Mouse (Mus musculus): ENCODE results near the gene Morn4. TPM values are rescaled to one million over a fixed set of nuclear protein-coding genes. Genes with fewer than 3 reads are reported as not detected.
A peak's percentile ranks its signal among the peaks of the same experiment; 100 is the strongest.

The Morn4 gene
- total and polyA plus RNA-seq, 3 experiments = 5.7 to 18.4 TPM; not detected in 1

DNA sequence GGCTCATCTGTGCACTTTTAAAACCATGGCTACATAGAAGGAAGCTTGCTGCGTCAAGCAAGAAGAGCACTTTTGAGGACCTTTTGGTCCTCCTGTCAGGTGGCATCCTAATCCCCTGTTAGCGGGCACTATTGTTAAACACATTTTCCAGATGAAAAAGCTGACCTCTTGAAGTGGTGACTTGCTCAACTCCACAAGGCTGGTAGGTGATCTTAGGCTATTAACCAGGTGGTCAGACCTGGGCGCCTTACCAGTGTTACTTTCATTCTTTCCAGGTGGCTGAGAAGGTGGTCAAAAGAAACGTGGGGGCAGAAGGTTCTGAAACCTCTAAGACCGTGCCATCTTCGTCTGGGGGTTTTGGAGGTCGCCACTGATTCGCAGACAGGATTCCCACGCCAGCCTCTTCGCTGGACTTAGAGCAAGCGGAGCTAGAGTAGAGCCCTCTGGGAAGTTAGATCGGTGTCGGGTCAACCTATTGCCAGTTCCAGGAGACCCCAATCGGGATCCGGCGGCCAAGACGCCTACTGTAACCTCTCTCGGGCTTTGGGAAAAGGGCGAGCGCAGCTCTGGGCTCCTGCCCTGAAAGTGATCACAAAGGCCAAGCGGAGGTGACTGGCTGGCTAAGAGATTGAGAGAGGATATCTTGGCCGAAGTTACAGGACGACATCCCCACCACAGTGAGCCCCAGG is 42.0 kb upstream of the Morn4 start:
- H3K36me3 ChIP-seq (ENCODE audit: control insufficient read depth in 1 of 2, insufficient read depth in 2 of 2, low read length in 2 of 2) = peaks cover 0 to 47% of the 10 kb centered on the region in 2 experiments; a peak in 2 of 4 replicates
- peaks cover 20 to 48% of the 10 kb centered on the region in 2 experiments for H3K4me1 ChIP-seq (ENCODE audit: control insufficient read depth in 1 of 2, insufficient read depth in 2 of 2, low read length in 2 of 2)

DNA sequence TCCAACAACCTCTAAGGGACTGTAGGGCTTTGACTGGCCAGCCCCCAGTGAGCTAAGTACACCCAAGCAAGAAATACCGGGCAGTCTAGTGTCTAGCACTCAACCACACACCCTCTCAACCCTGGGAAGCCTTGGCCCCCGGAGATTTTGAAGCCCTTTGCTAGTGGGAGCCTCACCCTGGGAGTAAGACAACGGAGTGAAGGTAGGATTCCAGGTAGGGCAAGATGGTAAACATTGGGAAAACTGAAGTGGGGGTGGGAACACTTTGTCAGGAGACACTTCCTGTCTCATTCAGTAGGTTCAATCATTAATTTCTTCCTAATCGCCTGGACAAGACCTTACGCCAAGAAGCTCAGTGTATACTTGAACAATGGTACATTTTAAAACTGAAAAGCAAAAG is 40.9 kb upstream of the Morn4 start:
- no peak for TF ChIP-seq SMC3 (IDR thresholded peaks at IDR 0.05; ENCODE audit: low read depth, low read length)
- no peak for TF ChIP-seq ELF1 (IDR thresholded peaks at IDR 0.05; ENCODE audit: low read depth, low read length)
- no peak for TF ChIP-seq KAT2A (conservative IDR thresholded peaks at IDR 0.05; ENCODE audit: low read depth, low read length)
- TF ChIP-seq CHD1 (IDR thresholded peaks at IDR 0.05; ENCODE audit: low read depth, low read length) = no peak
- no peak for TF ChIP-seq ZNF384 (IDR thresholded peaks at IDR 0.05; ENCODE audit: low read depth, low read length)
- Histone ChIP-seq H3K36me3 (ENCODE audit: control insufficient read depth in 1 of 2, insufficient read depth in 2 of 2, low read length in 2 of 2) (peaks cover 0 to 47% of the 10 kb centered on the region in 2 experiments; a peak in 2 of 4 replicates), H3K9ac (ENCODE audit: control insufficient read depth, low read depth, low read length, poor library complexity, severe bottlenecking) (no peak overlapping the region), H3K79me2 (ENCODE audit: control insufficient read depth, insufficient read depth, low read length, poor library complexity) (peaks cover 6% of the 10 kb centered on the region), H3K4me1 (ENCODE audit: control insufficient read depth in 1 of 2, insufficient read depth in 2 of 2, low read length in 2 of 2) (peaks cover 20 to 48% of the 10 kb centered on the region in 2 experiments), H3K4me3 (ENCODE audit: control insufficient read depth in 1 of 2, insufficient read depth in 1 of 2, low read depth in 2 of 2, low read length in 2 of 2) (no peak overlapping the region), H3K9me3 (replicated peaks; ENCODE audit: insufficient read depth, low read length) (no peaks in the 10 kb centered on the region), H3K27me3 (ENCODE audit: control insufficient read depth in 1 of 2, insufficient read depth in 2 of 2, low read length in 2 of 2) (no peaks in the 10 kb centered on the region), H3K27ac (ENCODE audit: control insufficient read depth, low read depth, low read length) (no peak overlapping the region)
- no peak for DNase-seq (ENCODE audit: low read depth, low spot score)

More for the DNA sequence above, 42.0 kb upstream of the Morn4 start:
- no peak for DNase-seq (ENCODE audit: low read depth, low spot score)
- H3K27ac ChIP-seq (ENCODE audit: control insufficient read depth, low read depth, low read length) = peak overlapping the region; percentile 67
- H3K4me3 ChIP-seq (ENCODE audit: control insufficient read depth in 1 of 2, insufficient read depth in 1 of 2, low read depth in 2 of 2, low read length in 2 of 2) = peak overlapping the region; percentile 78 to 86
- no peaks in the 10 kb centered on the region for H3K9me3 ChIP-seq (replicated peaks; ENCODE audit: insufficient read depth, low read length)
- TF ChIP-seq E2F4 (IDR thresholded peaks at IDR 0.05; ENCODE audit: borderline replicate concordance, low read depth, low read length) (no peak), CHD2 (IDR thresholded peaks at IDR 0.05; ENCODE audit: low read length) (no peak), CHD1 (IDR thresholded peaks at IDR 0.05; ENCODE audit: low read depth, low read length) (no peak), NELFE (IDR thresholded peaks at IDR 0.05; ENCODE audit: low read depth, low read length) (no peak), UBTF (IDR thresholded peaks at IDR 0.05; ENCODE audit: borderline replicate concordance, insufficient read depth, low read depth, low read length) (no peak), ETS1 (IDR thresholded peaks at IDR 0.05; ENCODE audit: low read depth, low read length) (no peak)
- peak overlapping the region; percentile 82 for H3K9ac ChIP-seq (ENCODE audit: control insufficient read depth, low read depth, low read length, poor library complexity, severe bottlenecking)
- no peaks in the 10 kb centered on the region for H3K27me3 ChIP-seq (ENCODE audit: control insufficient read depth in 1 of 2, insufficient read depth in 2 of 2, low read length in 2 of 2)
- peaks cover 6% of the 10 kb centered on the region for H3K79me2 ChIP-seq (ENCODE audit: control insufficient read depth, insufficient read depth, low read length, poor library complexity)

DNA sequence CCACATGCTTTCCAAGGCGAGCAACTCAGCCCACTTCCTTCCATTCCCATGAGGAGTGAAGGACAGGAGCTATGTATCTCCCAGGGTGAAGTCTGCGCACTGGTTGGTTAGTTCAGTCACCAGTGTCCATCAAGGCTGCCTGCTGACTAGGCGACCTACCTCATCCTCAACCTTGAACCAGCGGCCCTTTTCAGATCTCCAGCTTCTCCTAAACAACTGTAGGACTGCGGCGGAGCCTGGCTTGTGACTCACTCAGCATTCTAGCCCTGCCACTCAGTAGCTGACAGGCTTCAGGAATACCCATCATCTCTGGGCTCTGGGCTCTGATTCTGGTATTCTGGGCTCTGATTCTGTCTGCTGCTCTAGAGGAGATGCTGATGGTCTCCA is 40.1 kb upstream of the Morn4 start:
- H3K27me3 ChIP-seq (ENCODE audit: control insufficient read depth in 1 of 2, insufficient read depth in 2 of 2, low read length in 2 of 2) = no peaks in the 10 kb centered on the region
- peaks cover 20 to 47% of the 10 kb centered on the region in 2 experiments for H3K4me1 ChIP-seq (ENCODE audit: control insufficient read depth in 1 of 2, insufficient read depth in 2 of 2, low read length in 2 of 2)
- H3K4me3 ChIP-seq (ENCODE audit: control insufficient read depth in 1 of 2, insufficient read depth in 1 of 2, low read depth in 2 of 2, low read length in 2 of 2) = no peak overlapping the region
- H3K36me3 ChIP-seq (ENCODE audit: control insufficient read depth in 1 of 2, insufficient read depth in 2 of 2, low read length in 2 of 2) = peaks cover 3 to 44% of the 10 kb centered on the region in 2 experiments; a peak in 3 of 4 replicates
- H3K9ac ChIP-seq (ENCODE audit: control insufficient read depth, low read depth, low read length, poor library complexity, severe bottlenecking) = no peak overlapping the region
- H3K79me2 ChIP-seq (ENCODE audit: control insufficient read depth, insufficient read depth, low read length, poor library complexity) = peaks cover 6% of the 10 kb centered on the region
- no peaks in the 10 kb centered on the region for H3K9me3 ChIP-seq (replicated peaks; ENCODE audit: insufficient read depth, low read length)
- TF ChIP-seq CHD1 (IDR thresholded peaks at IDR 0.05; ENCODE audit: low read depth, low read length) (no peak), POLR2AphosphoS2 (IDR thresholded peaks at IDR 0.05; ENCODE audit: low read length) (no peak), HCFC1 (IDR thresholded peaks at IDR 0.05; ENCODE audit: low read depth, low read length) (no peak), MAZ (IDR thresholded peaks at IDR 0.05; ENCODE audit: low read depth, low read length) (no peak), ZMIZ1 (IDR thresholded peaks at IDR 0.05; ENCODE audit: low read depth, low read length) (no peak), E2F4 (IDR thresholded peaks at IDR 0.05; ENCODE audit: borderline replicate concordance, low read depth, low read length) (no peak), KAT2A (conservative IDR thresholded peaks at IDR 0.05; ENCODE audit: low read depth, low read length) (no peak), NRF1 (IDR thresholded peaks at IDR 0.05; ENCODE audit: insufficient read depth, low read depth, low read length, poor library complexity, severe bottlenecking) (no peak), RCOR1 (IDR thresholded peaks at IDR 0.05; ENCODE audit: low read depth, low read length) (no peak), POLR2AphosphoS5 (IDR thresholded peaks at IDR 0.05; ENCODE audit: borderline replicate concordance, low read depth, low read length) (no peak), MAX (IDR thresholded peaks at IDR 0.05; ENCODE audit: low read length) (no peak), GATA1 (IDR thresholded peaks at IDR 0.05; ENCODE audit: low read depth, low read length) (no peak), POLR2A (IDR thresholded peaks at IDR 0.05; ENCODE audit: control insufficient read depth in 1 of 2, insufficient read depth in 1 of 2, low read depth in 1 of 2, low read length in 2 of 2, poor library complexity in 1 of 2) (no peak), SIN3A (IDR thresholded peaks at IDR 0.05; ENCODE audit: low read length) (no peak), CHD2 (IDR thresholded peaks at IDR 0.05; ENCODE audit: low read length) (no peak), MXI1 (IDR thresholded peaks at IDR 0.05; ENCODE audit: low read depth, low read length) (no peak), BHLHE40 (IDR thresholded peaks at IDR 0.05; ENCODE audit: borderline replicate concordance, low read depth, low read length) (no peak), GABPA (IDR thresholded peaks at IDR 0.05; ENCODE audit: low read depth, low read length) (no peak)
- DNase-seq (ENCODE audit: low read depth, low spot score) = no peak
- peak overlapping the region; percentile 6; the same call in 1 of the 2 replicates for H3K27ac ChIP-seq (ENCODE audit: control insufficient read depth, low read depth, low read length)

Data from MEL (cell line).